Mouse (Mus musculus) CH12.LX (cell line): Measurements from ENCODE around the gene Camta1.

Experiments
- BHLHE40 ChIP-seq: IDR thresholded peaks from 2 replicates; pipeline ENCODE4 v1.6.1; 2011; ENCODE audit warnings: mild to moderate bottlenecking, low read depth, low read length, improper control_type of control experiment
- CHD2 ChIP-seq: IDR thresholded peaks from 2 replicates; pipeline ENCODE4 v1.6.1; 2011; ENCODE audit warnings: low read length, improper control_type of control experiment
- CTCF ChIP-seq, 2 experiments: IDR thresholded peaks in 1 of 2; conservative IDR thresholded peaks in 1 of 2; 2 replicates each; pipeline ENCODE4 v1.5.1; 2011 to 2012; ENCODE audit warnings: low read depth in 2 of 2, low read length in 2 of 2, improper control_type of control experiment in 1 of 2, inconsistent platforms in 1 of 2, mild to moderate bottlenecking in 1 of 2, moderate library complexity in 1 of 2
- EP300 ChIP-seq: IDR thresholded peaks from 2 replicates; pipeline ENCODE4 v1.6.1; 2011; ENCODE audit warnings: low read length, improper control_type of control experiment
- MAFK ChIP-seq: IDR thresholded peaks from 2 replicates; pipeline ENCODE4 v1.6.1; 2011; ENCODE audit warnings: low read length, improper control_type of control experiment; ENCODE audit not compliant: insufficient replicate concordance
- PAX5 ChIP-seq: IDR thresholded peaks from 2 replicates; pipeline ENCODE4 v1.6.1; 2012; ENCODE audit warnings: low read length, inconsistent platforms, mixed read lengths
- POLR2A ChIP-seq: IDR thresholded peaks from 2 replicates; pipeline ENCODE4 v1.6.1; 2011; ENCODE audit warnings: low read depth, mild to moderate bottlenecking, improper control_type of control experiment, low read length
- SIN3A ChIP-seq: IDR thresholded peaks from 2 replicates; pipeline ENCODE4 v1.6.1; 2012; ENCODE audit warnings: low read length, improper control_type of control experiment, inconsistent platforms
- TCF12 ChIP-seq: IDR thresholded peaks from 2 replicates; pipeline ENCODE4 v1.6.1; 2014; ENCODE audit warnings: low read depth, mild to moderate bottlenecking, inconsistent platforms, low read length, improper control_type of control experiment
- USF2 ChIP-seq: conservative IDR thresholded peaks from 2 replicates; pipeline ENCODE4 v1.6.1; 2011; ENCODE audit warnings: low read depth, low read length, improper control_type of control experiment

- no peak for TF ChIP-seq TCF12
- no peak for TF ChIP-seq POLR2A
- TF ChIP-seq USF2, result no peak
- TF ChIP-seq CTCF (conservative IDR thresholded peaks at IDR 0.05 in 1 of 2, IDR thresholded peaks at IDR 0.05 in 1 of 2; ENCODE audit: low read depth in 2 of 2, low read length in 2 of 2), result no peak
- no peak for TF ChIP-seq MAFK
- no peak for TF ChIP-seq PAX5
- no peak for TF ChIP-seq EP300
- no peak for TF ChIP-seq SIN3A
- no peak for TF ChIP-seq CHD2
- TF ChIP-seq BHLHE40, result no peak
Measured at GRCm38 (mm10) chr4:151718866-151719475, 142.7 kb downstream of the Camta1 start.
